Mouse (Mus musculus): ENCODE data around the gene Mtfr1l.

Mtfr1l gene

GRCm38 (mm10) chr4:134557626-134558249, 22.6 kb upstream of the Mtfr1l start:
- WGBS = 13% methylated on average over 16 of the region's 16 CpGs

DNA sequence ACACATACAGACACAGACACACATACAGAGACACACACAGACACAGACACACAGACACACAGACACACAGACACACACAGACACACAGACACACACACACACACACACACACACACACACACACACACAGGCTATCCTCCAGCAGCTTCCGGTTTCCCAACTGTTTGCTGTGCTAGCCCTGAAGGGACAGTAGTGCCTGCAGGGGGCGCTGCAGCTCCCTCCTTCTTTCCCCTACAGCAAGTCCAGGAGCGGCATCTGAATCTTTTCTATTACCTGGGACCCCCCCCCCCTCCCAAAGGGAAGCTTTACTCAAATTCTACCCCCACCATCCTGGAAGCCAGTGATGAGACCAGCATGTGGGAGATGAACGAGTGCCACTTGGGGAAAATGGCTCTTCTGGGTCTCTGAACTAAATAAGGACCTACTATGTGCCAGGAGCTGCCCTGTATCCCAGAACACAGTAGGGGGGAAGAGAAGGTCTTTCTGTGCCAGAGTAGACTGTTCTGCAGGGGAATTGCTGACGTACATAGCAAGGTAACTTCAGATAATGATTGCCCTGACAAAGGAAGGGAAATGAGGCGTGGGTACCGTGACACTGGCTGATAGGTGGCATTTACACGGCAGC, 20.9 kb upstream of the Mtfr1l start:
- 61% methylated on average over 8 of the region's 8 CpGs for WGBS

DNA sequence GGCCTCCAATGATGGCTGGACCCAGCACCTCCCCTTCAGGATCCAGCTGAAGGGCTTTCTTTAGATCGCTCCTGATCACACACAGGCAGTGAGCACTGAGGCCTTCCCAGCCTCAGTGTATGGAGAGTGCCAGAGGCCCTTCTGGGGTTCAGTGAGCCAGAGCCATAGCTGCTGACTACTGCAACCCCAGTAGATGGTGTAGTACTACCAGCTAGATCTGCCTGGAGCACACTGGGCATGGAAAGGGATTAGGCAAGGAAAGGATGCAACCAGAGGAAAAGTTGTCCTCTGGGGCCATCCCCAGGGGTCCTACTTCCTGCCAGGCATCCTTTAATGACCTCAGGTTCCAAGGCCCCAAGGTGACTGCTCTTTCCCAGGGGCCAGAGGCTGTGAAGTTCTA, 18.4 kb upstream of the Mtfr1l start:
- WGBS = 85% methylated on average over 1 of the region's 1 CpGs

DNA sequence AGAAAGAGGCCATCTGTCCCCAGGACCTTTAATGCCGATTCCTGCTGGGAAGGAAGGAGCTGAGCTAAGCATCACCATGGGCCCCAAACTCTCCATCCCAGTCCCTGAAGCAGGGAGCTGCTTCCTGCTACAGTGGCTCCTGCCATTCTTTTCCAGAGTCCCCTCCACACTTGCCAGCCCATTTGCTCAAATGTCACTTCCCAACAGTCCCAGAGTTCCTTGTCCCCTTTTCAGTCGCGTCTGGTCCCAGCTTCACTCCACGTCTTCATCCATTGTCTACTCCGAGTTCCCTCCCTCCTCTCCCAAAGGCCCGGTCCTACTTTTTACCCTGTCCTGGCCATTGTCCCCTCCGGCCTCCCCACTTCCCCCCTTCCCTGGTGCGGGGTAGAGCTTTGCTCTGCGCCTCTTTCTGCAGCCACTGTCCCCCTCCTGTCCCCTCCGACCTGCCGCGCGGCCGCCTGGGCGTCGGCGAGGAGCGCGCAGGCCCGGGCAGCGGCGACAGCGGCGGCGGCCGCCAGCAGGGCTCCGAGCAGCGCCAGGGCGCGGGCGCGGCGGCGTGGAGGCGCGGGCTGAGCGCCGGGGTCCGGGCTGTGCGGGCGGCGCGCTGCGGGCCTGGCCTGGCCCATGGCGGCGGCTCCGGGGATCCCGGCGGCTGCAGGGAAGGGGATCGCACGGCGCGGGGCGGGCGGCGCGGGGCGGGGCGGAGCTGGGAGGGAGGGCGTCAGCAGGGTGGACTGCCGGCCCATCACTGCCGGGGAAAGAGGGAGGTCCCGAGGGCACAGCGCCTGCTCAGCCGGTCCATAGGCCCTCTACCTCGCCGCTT, 16.5 kb upstream of the Mtfr1l start, which contains the start of gene Selenon:
Gene Selenon, minus strand, starts transcription at position 673 of the 823 bp plus-strand sequence.
- WGBS = under 1% methylated on average over 59 of the region's 67 CpGs

DNA sequence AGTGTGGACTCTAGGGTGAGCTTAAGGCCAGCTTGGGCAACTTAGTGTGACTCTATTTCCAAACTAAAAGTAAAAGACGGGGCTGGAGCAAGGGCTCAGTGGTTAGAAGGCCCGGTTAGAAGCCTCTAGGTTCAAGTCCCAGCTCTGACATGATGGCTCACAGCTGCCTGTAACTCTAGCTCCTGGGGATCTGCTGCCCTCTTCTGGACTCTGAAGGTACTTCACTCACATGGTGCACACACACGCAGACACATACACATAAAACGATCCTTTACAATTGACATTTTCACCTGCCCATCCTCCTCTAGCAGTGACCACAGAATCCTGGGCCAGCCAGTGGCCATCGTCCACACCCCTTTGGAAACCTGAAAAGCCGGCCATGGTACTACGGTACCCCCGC, 14.7 kb upstream of the Mtfr1l start:
- 99% methylated on average over 8 of the region's 8 CpGs for WGBS

GRCm38 (mm10) chr4:134548169-134548938, 13.2 kb upstream of the Mtfr1l start:
- WGBS = 48% methylated on average over 18 of the region's 18 CpGs

DNA sequence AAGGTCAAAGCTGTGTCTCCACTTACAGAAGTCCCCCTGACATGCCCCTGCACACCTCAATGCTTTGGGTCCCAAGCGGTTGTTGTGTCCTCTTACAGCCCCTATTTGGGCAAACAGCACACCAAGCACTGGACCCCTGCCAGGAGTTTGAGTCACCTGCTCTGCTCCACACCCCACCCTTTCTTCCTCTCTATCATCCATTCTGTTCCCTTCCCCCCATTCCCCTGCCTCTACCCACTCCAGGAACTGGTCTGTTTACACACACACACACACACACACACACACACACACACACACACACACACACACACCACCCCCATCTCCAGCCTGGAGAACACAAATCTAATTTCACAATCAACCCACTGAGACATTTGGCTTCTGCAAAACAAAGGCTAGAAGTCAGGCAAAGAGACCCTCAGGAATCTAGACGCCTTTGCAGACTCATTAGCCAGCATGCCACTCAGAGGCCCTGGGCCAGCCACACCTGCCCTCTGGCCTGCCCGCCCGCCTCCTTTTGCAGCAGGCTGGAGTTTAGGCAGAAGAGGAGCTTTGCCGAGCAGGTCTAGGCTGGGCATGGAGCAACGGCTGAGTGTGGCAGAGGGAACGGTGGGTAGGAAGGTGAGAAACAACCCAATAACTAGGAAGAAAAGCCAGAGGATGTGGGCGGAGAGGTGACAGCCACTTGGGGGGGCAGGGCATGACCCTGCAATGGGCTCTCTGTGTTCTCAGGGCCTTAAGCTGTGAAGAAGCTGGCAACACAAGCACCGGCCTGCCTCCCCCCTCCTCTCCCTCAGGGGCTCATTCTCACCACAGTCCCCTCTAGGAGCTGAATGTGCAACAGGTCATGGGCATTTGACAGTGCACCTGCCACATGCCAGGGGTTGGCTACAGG, 11.9 kb upstream of the Mtfr1l start:
- WGBS = 66% methylated on average over 9 of the region's 9 CpGs

GRCm38 (mm10) chr4:134543261-134543660, 8.1 kb upstream of the Mtfr1l start:
- 7% methylated on average over 5 of the region's 5 CpGs for WGBS

DNA sequence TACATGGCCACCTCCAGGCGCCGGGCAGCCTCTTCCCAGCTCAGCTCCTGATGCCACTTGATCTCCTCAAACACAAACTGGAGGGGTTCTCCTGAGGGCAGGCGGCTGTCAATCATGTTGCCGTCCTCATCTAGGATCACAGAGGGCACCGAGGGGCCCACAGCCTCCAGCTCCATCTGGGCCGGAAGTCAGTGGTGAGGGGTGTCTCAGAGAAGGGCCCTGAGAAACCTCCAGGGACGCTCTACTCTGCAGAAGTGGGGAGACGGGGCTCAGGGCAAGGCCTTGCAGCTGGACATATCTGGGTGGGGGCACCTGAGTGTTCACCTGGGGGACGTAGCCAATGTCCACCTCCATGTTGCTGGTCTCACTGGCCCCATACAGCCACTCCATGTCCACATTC, 7.5 kb upstream of the Mtfr1l start:
- 93% methylated on average over 9 of the region's 9 CpGs for WGBS

DNA sequence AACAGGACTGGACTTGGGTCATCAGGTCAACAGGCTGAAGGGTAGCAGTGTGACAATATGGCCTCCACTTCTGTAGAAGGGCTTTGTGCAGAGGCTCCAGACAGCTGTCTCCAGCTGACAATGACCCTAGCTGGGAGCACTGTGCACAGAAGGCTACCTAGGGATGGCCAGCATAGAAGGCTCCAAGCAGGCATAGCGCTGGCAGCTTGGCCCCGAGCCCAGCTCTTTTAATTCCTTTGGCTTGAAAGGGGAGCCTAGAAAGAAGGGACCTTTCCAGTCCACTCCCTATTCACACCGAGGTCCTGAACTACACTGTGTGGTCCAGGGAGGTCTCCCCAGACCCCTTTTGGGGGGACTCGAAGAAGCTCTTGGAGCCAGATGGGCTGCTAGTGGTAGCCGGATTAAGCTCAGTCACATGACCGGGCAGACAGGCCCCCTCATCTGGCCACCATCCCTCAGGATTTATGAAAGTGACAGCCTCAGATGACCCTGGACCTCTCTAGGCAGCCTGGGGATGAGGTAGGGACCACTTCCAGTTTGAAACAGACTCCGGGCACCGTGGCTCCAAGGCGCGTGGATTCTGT, 3.9 kb upstream of the Mtfr1l start:
- 59% methylated on average over 10 of the region's 10 CpGs for WGBS

GRCm38 (mm10) chr4:134535787-134536151, 582 bp upstream of the Mtfr1l start:
- WGBS = under 1% methylated on average over 8 of the region's 8 CpGs

DNA sequence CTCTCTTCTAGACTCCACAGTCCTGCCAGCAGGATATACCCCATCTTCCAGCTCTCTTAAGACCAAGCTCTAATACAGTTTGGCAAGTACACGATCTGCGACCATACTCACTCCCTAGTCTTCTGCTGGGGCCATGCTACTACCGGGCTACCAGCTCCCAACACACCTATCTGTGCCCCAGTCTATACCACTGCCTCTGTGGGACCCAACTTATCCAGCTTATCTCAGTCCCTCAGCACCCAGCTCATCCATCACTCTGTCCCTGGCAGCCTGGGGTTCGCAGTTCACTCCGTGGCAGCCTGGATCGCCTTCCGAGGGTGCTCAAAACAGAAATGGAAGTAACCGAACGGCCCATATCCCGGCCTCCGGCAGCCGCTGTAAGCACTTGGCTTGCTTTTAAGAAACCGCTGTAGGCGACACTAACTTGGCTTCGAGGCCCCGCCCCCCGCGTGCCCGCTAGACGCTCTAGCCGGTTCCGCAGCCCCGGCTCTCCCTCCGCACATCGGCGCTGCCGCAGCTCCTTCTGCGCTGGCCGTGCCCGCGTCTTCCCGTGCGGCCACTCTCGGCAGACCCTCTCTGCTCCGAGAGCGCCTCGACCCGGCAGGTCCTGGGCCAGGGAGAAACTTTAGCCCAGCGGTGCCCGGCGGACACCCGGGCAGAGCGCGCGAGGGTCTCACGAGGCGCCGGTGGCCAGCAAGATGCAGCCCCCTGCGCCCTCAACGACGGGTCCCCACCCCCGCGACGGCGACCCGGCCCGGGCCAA, 882 bp downstream of the Mtfr1l start:
- WGBS = under 1% methylated on average over 56 of the region's 57 CpGs

- WGBS = 79% methylated on average over 4 of the region's 4 CpGs
These were observed 1.8 kb downstream of the Mtfr1l start for GRCm38 (mm10) chr4:134533421-134533820.

DNA sequence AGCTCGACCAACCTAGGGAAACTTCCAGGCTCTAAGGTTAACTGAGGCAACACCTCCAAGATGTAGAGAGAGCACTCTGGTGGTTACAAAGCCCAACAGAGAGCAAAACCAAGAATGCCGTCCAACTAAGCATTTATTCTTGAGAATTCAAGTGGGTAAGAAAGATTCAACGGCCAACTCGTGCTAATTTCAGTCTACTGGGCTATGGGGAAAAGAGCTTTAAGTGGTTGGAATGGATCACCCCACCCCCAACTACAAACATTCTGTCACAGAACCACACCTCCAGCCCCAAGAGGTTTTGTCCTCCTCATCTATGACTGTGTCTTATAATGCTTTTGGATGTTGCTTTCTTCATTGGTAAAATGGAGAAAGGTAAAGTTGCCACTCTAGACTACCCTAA, 2.3 kb downstream of the Mtfr1l start:
- 69% methylated on average over 4 of the region's 4 CpGs for WGBS

GRCm38 (mm10) chr4:134526220-134526619, 9.0 kb downstream of the Mtfr1l start:
- WGBS = 67% methylated on average over 5 of the region's 5 CpGs

DNA sequence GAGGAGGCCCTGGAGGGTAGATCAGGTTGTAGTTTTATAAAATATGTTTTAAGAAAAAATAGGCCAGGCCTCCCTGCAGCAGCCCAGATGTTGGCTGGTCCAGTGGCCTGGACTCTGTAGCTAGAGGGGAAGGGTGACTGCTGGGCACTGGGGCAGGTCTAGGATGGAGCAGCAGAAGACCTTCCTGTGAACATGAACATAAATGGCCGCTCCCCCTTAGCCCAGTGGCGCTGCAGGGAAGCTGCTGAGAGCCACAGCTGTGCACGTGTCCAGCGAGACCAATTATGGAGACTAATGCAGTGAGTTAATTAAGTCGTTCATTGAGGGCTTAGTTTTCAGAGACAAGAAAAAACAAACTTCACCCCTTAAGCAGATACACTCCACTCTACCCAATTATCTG, 9.4 kb downstream of the Mtfr1l start:
- 57% methylated on average over 5 of the region's 5 CpGs for WGBS

- WGBS = 97% methylated on average over 4 of the region's 4 CpGs
These were observed 11.7 kb downstream of the Mtfr1l start for GRCm38 (mm10) chr4:134523447-134523846.

DNA sequence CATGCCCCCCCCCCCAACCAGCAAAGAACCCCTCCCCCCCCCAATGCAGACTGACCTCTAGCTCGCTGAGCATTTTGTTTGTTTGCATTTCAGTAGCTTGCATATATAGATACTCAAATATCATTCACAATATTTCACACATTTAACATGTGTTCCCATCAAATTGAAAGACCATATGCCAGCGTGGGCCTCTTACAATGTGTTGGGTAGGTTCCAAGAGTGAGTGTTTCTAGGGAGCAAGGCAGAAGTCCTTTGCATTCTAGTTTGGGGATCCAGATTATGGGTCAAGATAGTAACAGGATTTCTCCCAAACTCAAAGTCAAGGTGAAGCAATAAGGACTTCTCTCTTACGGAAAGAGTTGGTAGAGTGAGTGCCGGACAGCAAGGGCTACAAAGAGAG, 16.6 kb downstream of the Mtfr1l start:
- WGBS = 73% methylated on average over 4 of the region's 4 CpGs

- 54% methylated on average over 10 of the region's 10 CpGs for WGBS
These were observed 17.5 kb downstream of the Mtfr1l start for GRCm38 (mm10) chr4:134517719-134518118.

- 38% methylated on average over 8 of the region's 8 CpGs for WGBS
These were observed 18.2 kb downstream of the Mtfr1l start for GRCm38 (mm10) chr4:134516981-134517380.

Measured in cerebral cortex, adult 2 months (tissue).